Mouse (Mus musculus): Measurements from ENCODE around the gene Arl5b. TPM values are rescaled to one million over a fixed set of nuclear protein-coding genes. Genes with fewer than 3 reads are reported as not detected.

Arl5b gene
- total RNA-seq, 2 experiments from 2014 or later = 31.3 to 32.0 TPM

DNA sequence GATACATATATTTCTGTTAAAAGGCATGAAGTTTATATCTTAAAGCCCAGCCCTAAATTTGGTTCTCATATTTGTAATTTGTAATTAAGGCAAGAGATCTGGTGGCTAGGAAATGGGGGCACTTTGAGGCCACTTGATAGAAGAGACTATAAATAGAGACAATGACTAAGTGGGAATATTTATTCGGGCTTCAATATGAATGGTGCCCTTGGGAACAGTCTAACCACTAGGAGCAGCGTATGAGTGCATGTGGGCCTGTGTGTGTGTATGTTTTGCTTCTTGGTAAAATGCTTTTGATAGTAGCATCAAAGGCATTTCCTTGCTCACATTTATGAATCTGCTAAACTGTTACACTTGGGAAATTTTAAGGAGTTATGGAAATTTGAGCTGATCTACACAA is 62.1 kb downstream of the Arl5b start:
- no peak for DNase-seq (ENCODE audit: low spot score in 2 of 2)
- intact Hi-C loops (cut with DNase I) = no loop called here

DNA sequence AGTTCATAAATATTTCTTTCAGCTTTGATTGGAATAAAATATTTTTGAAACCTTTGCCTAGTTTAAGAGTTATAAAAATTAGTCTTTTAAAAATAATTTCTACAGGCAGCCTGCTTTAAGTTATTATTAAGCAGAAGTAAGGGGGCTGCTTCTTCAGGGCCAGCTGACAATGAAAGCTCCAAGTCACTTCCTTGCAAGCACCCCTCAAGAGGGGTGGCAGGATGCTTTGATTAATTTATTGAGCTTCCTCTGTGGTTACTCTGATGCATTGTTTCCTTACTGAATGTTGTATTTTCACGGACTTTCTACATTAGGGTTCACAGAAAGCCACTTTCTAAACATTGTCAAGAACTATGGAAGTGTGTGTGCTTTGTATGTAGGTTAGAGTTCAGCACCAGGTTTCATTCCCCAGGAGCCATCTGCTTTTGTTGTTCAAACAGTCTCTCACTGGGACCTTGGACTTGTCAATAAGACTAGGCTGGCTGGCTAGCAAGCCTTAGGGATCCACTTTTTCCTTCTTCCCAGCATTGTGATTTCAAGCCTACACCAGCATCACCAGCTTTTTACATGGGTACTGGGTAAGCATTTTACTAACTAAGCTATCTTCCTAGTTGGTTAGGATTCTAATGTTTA is 62.7 kb downstream of the Arl5b start:
- intact Hi-C loops (cut with DNase I) = no loop called here
- DNase-seq (ENCODE audit: low spot score in 2 of 2) = no peak

DNA sequence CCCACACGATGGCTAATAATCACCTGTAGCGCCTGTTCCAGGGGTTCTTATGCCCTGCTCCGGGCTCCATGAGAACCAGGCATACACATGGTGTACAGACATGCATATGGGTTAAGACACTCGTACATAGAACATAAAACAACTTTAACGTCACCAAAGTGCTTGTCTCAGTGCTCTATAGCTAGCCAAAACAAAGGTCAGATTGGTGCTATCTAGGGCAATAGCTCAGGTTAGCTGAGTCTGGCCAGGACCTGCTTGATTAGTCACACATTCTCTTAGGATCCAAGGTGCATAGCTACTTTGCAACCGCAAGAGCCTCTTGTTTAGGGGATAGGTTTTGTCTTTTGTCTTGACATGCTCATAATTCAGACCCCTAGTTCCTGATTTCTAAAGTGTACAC is 63.5 kb downstream of the Arl5b start:
- no peak for DNase-seq (ENCODE audit: low spot score in 2 of 2)
- intact Hi-C loops (cut with DNase I) = no loop called here

DNA sequence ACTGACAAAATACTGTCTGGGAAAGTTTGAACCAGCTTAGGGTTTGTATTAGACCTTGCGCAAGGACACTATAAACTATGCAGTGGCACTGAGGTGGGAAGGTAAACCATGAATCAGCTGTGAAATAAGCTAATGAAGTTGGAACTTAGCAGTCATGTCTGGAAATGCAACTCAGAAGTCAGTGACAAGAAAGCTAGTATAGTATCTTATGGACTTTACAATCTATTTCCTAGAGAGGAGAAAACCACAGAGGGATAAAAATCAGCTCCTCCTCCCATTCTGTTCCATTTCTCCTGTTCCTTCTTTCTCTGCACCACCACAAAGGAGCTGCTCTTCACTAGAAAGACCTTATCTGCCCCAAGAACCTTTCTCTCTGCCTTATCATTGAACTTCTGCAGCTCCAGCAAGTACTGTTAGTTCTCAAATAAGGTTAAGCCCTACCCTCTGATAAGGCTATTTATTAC is 72.1 kb downstream of the Arl5b start:
- intact Hi-C loops (cut with DNase I) = no loop called here
- DNase-seq (ENCODE audit: low spot score in 2 of 2) = no peak

Other genes starting within 250 kb of the Arl5b start
- gene Nsun6, start 5.7 kb downstream of the Arl5b start, total RNA-seq (2021) = 10 to 100 TPM in 1 of 2 experiments, 1 to 10 TPM in 1; 9.8 to 10.9 TPM